Mouse (Mus musculus) lung, embryonic 14.5 days (tissue): Measurements from ENCODE around the gene Rnf26. TPM values are rescaled to one million over a fixed set of nuclear protein-coding genes. Genes with fewer than 3 reads are reported as not detected.
A peak's percentile ranks its signal among the peaks of the same experiment; 100 is the strongest.

ENCODE experiments used
- ATAC-seq: fragments of 200-750 bp; cut with Nextera tagmentation; 2 replicates; pipeline ENCODE4 v1.8.0; 2017; ENCODE audit warnings: mild to moderate bottlenecking, moderate TSS enrichment, moderate library complexity; ENCODE audit not compliant: insufficient read depth
- DNase-seq: peaks from one replicate; pipeline ENCODE4 v3.0.0-alpha.2; 2015
- H3K27ac ChIP-seq: fragments of 300-500 bp; sonication (generic); 2 replicates; pipeline ENCODE4 v1.5.1; 2014; ENCODE audit warnings: low read depth, mild to moderate bottlenecking, moderate library complexity
- H3K27me3 ChIP-seq: fragments of 300-500 bp; sonication (generic); 2 replicates; pipeline ENCODE4 v1.6.1; 2014; ENCODE audit warnings: low read length, control low read depth; ENCODE audit not compliant: insufficient read depth
- H3K36me3 ChIP-seq: fragments of 300-500 bp; sonication (generic); 2 replicates; pipeline ENCODE4 v1.6.1; 2014; ENCODE audit warnings: control low read depth; ENCODE audit not compliant: insufficient read depth
- H3K4me1 ChIP-seq: fragments of 300-500 bp; sonication (generic); 2 replicates; pipeline ENCODE4 v1.6.1; 2014; ENCODE audit warnings: antibody characterized with exemption, control low read depth; ENCODE audit not compliant: insufficient read depth
- H3K4me2 ChIP-seq: fragments of 300-500 bp; sonication (generic); 2 replicates; pipeline ENCODE4 v1.6.1; 2014; ENCODE audit warnings: mild to moderate bottlenecking
- H3K4me3 ChIP-seq: fragments of 300-500 bp; sonication (generic); 2 replicates; pipeline ENCODE4 v1.5.1; 2014; ENCODE audit warnings: low read depth, low read length
- H3K9ac ChIP-seq: fragments of 300-500 bp; sonication (generic); 2 replicates; pipeline ENCODE4 v1.6.1; 2014
- H3K9me3 ChIP-seq: fragments of 300-500 bp; sonication (generic); 2 replicates; pipeline ENCODE4 v1.6.1; 2016; ENCODE audit warnings: low read depth, low read length, control low read depth
- CTCF ChIP-seq: IDR thresholded peaks from 2 replicates; pipeline ENCODE4 v1.5.1; 2016; ENCODE audit warnings: antibody characterized with exemption, low read depth
- WGBS: fragments of 180-500 bp; shearing (Covaris S2); extraction: QIAGEN DNeasy Blood & Tissue Kit; methylation state at CpG from one replicate; pipeline ENCODE4 v1.1.7; 2014; 5-methylcytosine and 5-hydroxymethylcytosine counted together
- polyA plus RNA-seq: library from polyadenylated mRNA; unstranded; fragments of >200 nt; fragmentation: Nextera tagmentation; extraction: Ambion mirVana; gene quantifications from 2 replicates; pipeline ENCODE4 v1.2.1, GENCODE M21; 2014

Rnf26 gene
- polyA plus RNA-seq, 1 experiment from 2014 or later = 89.2 TPM

DNA sequence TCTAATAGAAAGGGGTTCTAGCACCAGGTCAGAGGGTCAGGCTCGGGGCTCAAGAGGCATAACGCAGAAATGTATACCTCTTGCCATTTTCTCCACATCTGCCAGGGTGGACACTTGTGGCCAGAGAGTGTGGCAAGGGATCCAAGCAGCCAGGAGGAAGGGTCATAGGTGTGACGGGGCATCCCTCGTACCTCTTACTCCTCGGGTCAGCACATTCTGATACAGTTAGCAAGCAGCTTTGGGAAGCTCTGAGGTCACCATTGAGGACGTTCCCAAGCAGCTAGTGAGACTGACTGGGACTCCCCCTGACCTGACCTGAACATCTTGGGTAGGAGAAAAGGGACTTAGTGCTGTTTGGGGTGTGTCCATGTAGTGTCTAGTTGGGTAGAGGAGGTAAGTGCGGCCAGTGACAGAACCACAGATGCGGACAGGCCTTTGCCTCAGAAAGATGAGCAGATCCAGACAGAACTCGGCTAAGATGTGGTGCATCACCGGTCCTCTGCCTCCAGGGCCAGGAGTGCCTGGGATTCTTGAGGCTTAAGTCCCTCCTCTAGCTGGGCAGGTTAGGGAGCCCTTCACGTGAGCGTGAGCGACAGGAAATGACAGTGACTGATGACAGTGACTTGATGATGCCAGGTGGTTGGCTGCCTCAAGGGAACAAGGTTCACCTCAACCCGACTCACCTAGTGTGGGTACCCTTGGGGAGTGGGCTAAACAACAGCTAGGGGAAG is 43.0 kb downstream of the Rnf26 start:
- Histone ChIP-seq H3K27me3 (no peaks in the 10 kb centered on the region), H3K36me3 (no peaks in the 10 kb centered on the region), H3K4me1 (0 out of 2 replicates have a peak, but pooled peaks cover 10% of the 10 kb centered on the region), H3K4me2 (no peak overlapping the region; the same call in 1 of the 2 replicates), H3K27ac (no peak overlapping the region), H3K9ac (no peak overlapping the region), H3K4me3 (no peak overlapping the region), H3K9me3 (no peaks in the 10 kb centered on the region)
- DNase-seq (no peak), ATAC-seq (no peak)
- WGBS = 49% methylated on average over 14 of the region's 14 CpGs
- TF ChIP-seq CTCF = no peak

DNA sequence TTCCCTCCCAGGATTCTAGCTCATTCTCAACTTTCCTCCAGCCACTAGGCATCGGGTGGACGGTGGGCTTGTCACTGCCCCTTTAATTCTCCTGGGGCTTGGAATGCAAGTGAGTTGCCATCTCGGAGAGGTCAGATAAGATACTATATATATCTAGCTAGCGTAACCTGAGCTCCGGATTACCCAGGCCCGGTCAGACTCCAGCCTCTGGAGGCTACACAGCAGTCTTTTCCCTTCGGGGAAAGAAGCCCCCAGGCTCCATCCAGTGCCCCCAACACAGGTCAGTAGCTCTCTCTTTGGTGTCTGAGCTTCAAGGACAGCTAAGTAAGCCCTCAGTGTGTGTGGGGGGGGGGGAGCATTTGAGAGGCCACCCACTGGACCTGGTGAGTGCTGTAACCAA is 44.1 kb downstream of the Rnf26 start:
- TF ChIP-seq CTCF = no peak
- ATAC-seq (no peak), DNase-seq (no peak)
- Histone ChIP-seq H3K4me3 (no peak overlapping the region), H3K4me2 (no peak overlapping the region), H3K9ac (no peak overlapping the region), H3K36me3 (no peaks in the 10 kb centered on the region), H3K27me3 (no peaks in the 10 kb centered on the region), H3K4me1 (0 out of 2 replicates have a peak, but pooled peaks cover 10% of the 10 kb centered on the region), H3K9me3 (no peaks in the 10 kb centered on the region), H3K27ac (no peak overlapping the region)
- 8% methylated on average over 7 of the region's 7 CpGs for WGBS

- no peak overlapping the region for H3K4me3 ChIP-seq
- 0 out of 2 replicates have a peak, but pooled peaks cover 10% of the 10 kb centered on the region for H3K4me1 ChIP-seq
- H3K4me2 ChIP-seq = no peak overlapping the region
- no peak for TF ChIP-seq CTCF
- H3K36me3 ChIP-seq = no peaks in the 10 kb centered on the region
- H3K9me3 ChIP-seq = no peaks in the 10 kb centered on the region
- WGBS = 80% methylated on average over 6 of the region's 6 CpGs
- no peaks in the 10 kb centered on the region for H3K27me3 ChIP-seq
- no peak overlapping the region for H3K9ac ChIP-seq
- DNase-seq (no peak), ATAC-seq (no peak)
- H3K27ac ChIP-seq = no peak overlapping the region
Measured at GRCm38 (mm10) chr9:44067960-44068330, 45.4 kb downstream of the Rnf26 start.

DNA sequence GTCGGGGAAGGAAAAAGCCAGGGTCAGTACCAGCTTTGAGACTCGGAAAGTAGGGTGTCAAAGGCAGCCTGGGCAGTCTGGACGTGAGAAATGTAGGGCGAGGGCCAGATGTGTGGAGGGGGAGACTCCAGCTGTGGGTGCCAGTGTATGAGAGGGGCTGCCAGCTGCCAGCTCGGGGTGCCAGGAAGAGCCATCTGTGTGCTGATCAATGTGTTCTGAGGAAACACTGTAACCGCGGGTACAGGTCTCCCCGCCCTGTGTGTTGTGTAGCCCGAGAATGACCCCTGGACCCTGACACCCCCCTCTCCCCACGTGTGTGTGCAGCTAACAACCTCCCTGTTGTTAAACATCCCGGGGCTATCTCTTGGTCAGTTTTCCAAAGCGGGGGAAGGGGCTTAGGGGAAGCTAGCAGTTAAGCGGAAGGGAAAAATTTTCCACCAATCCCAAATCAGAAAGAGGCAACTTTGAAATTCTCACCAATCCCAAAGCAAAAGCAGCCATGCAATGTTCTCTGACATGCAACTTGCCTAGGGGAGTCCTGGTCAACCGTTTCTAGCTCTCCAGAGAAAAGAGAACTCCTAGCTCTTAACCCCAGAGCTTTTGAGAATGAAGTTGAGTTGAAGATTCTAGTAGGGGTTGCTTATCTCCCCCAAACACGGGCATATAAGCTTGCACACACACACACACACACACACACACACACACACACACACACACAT is 45.9 kb downstream of the Rnf26 start:
- Histone ChIP-seq H3K27ac (no peak overlapping the region), H3K9ac (peak overlapping the region; percentile 50), H3K4me3 (peak overlapping the region; percentile 44), H3K9me3 (no peaks in the 10 kb centered on the region), H3K27me3 (no peaks in the 10 kb centered on the region), H3K4me1 (0 out of 2 replicates have a peak, but pooled peaks cover 10% of the 10 kb centered on the region), H3K4me2 (peak overlapping the region; percentile 87), H3K36me3 (no peaks in the 10 kb centered on the region)
- TF ChIP-seq CTCF = no peak
- 4% methylated on average over 15 of the region's 15 CpGs for WGBS
- peak; percentile 52 for DNase-seq
- ATAC-seq = no peak

DNA sequence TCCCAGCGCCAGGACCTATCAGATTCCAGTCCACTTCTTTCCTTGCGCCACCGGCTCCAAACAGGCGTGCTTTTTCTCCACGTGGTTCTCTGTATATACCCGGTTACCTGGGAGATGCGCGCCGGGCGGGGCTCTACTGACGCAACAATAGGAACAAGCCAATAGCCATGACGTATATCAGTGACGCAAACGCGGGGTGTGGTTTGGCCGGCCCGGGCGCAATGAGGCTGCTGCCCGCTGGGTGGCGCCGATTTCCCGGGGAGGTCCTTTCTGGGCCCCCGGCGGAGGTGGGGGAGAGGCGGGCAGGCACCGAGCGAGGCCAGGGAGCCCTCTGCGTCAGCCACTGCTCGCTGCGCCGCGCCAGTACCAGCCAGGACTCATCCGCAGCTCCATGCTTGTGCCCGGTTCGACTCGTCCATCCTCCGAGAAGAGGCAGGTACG is 46.5 kb downstream of the Rnf26 start, which contains the start of gene Usp2:
Gene Usp2, plus strand, starts transcription at position 237 of the 441 bp plus-strand sequence.
- ATAC-seq (peak; percentile 97), DNase-seq (peak; percentile 99)
- H3K4me1 ChIP-seq = 0 out of 2 replicates have a peak, but pooled peaks cover 8% of the 10 kb centered on the region
- H3K27ac ChIP-seq = no peak within 1 kb of the TSS
- H3K36me3 ChIP-seq = no peaks in the 10 kb centered on the region
- H3K4me2 ChIP-seq = peak within 1 kb of the TSS; percentile 87
- WGBS = under 1% methylated on average over 37 of the region's 38 CpGs
- H3K9me3 ChIP-seq = no peaks in the 10 kb centered on the region
- H3K4me3 ChIP-seq = peak within 1 kb of the TSS; percentile 44
- H3K27me3 ChIP-seq = no peaks in the 10 kb centered on the region
- peak within 1 kb of the TSS; percentile 50 for H3K9ac ChIP-seq
- peak; percentile 84 for TF ChIP-seq CTCF

DNA sequence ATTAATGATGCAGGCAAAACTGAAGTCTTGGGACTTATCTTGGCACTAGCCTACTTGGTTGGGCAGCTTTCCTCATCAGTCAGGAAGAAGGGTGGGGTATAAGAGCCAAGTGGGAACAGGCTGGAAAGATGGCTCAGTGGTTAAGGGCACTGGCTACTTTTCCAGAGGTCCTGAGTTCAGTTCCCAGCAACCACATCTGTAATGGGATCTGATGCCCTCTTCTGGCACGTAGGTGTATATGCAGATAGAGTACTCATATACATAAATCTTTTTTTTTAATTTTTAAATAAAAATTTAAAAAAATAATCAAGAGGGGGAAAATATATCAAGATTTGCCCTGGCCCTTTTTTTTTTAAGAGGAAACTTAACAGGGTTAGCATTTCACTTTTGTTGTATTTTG is 48.1 kb downstream of the Rnf26 start:
- Histone ChIP-seq H3K4me3 (no peak overlapping the region), H3K27ac (no peak overlapping the region), H3K9ac (no peak overlapping the region), H3K9me3 (no peaks in the 10 kb centered on the region), H3K4me1 (0 out of 2 replicates have a peak, but pooled peaks cover 5% of the 10 kb centered on the region), H3K4me2 (no peak overlapping the region), H3K27me3 (no peaks in the 10 kb centered on the region), H3K36me3 (no peaks in the 10 kb centered on the region)
- DNase-seq = no peak
- peak; percentile 24 for TF ChIP-seq CTCF
- no peak for ATAC-seq
- 21% methylated on average over 1 of the region's 1 CpGs for WGBS

DNA sequence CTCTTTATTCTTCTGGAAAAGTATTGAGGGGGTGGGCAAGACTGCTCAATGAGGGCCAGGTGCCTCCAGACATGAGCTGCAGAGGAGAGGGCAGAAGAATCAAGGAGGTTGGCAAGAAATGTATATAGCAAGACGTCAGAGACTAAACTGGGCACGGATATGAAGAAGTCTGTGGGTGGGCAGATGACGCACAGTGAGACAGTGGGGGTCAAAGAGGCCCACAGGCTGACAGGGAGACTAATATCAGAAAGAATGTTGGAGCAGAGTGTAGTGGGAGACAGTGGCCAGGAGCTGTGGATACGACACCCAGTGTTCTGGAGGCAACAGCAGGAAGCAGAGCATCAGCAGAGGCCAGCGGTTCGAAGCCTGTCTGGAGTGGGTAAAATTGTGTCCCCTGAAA is 54.7 kb downstream of the Rnf26 start:
- no peak for ATAC-seq
- DNase-seq = no peak

More for the DNA sequence above, 54.7 kb downstream of the Rnf26 start:
- Histone ChIP-seq H3K9ac (no peak overlapping the region), H3K27ac (no peak overlapping the region), H3K9me3 (no peaks in the 10 kb centered on the region), H3K36me3 (no peaks in the 10 kb centered on the region), H3K4me2 (no peak overlapping the region), H3K4me3 (no peak overlapping the region), H3K4me1 (no peaks in the 10 kb centered on the region), H3K27me3 (no peaks in the 10 kb centered on the region)
- no peak for TF ChIP-seq CTCF
- WGBS = 68% methylated on average over 6 of the region's 6 CpGs
